Mouse (Mus musculus) mammary gland, adult 2 months (tissue): ENCODE measurements around the gene H2al1a. TPM values are rescaled to one million over a fixed set of nuclear protein-coding genes. Genes with fewer than 3 reads are reported as not detected.

Source experiments
- polyA plus RNA-seq: library from polyadenylated mRNA; depleted of rRNA; stranded (reverse); fragments of >200 nt; gene quantifications from 2 replicates; pipeline ENCODE4 v1.2.3, GENCODE M21; 2012; ENCODE audit warnings: low replicate concordance; rRNA removed

H2al1a gene
- not detected in 2 replicates for polyA plus RNA-seq

DNA sequence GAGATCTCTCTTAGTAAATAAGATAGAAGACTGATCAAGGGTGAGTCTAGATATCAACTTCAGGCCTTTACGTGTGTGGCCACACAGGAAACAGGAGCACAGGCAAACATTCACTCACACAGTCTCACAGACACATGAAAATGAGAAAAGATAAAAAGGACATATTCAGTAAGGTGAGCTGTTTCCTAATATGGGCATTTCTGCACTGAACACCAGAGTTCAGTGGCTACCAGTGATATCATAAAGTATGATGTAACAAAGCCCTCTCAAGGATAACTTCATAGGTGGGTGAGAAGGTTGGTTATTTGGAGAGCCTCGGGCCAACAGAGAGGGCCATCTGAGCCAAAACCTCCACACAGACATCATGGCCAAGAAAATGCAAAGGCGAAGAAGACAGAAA lies at the start of gene H2al1a:
Gene H2al1a (plus strand): TSS at position 301 of the 400 bp plus-strand sequence.

DNA sequence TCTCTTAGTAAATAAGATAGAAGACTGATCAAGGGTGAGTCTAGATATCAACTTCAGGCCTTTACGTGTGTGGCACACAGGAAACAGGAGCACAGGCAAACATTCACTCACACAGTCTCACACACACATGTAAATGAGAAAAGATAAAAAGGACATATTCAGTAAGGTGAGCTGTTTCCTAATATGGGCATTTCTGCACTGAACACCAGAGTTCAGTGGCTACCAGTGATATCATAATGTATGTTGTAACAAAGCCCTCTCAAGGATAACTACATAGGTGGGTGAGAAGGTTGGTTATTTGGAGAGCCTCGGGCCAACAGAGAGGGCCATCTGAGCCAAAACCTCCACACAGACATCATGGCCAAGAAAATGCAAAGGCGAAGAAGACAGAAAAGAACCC lies 3.1 kb downstream of the H2al1a start, which contains the start of gene H2al1b:
Gene H2al1b (plus strand): TSS at position 301 of the 400 bp plus-strand sequence.

GRCm38 (mm10) chrX:11305355-11305754 lies 6.3 kb downstream of the H2al1a start, which contains the start of gene H2al1c:
Gene H2al1c, plus strand, starts transcription at chrX:11305655.

DNA sequence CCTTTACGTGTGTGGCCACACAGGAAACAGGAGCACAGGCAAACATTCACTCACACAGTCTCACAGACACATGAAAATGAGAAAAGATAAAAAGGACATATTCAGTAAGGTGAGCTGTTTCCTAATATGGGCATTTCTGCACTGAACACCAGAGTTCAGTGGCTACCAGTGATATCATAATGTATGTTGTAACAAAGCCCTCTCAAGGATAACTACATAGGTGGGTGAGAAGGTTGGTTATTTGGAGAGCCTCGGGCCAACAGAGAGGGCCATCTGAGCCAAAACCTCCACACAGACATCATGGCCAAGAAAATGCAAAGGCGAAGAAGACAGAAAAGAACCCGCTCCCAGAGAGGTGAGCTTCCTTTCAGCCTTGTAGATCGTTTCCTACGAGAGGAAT lies 9.5 kb downstream of the H2al1a start, which contains the start of gene H2al1d:
Gene H2al1d (plus strand): TSS at position 301 of the 400 bp plus-strand sequence.

DNA sequence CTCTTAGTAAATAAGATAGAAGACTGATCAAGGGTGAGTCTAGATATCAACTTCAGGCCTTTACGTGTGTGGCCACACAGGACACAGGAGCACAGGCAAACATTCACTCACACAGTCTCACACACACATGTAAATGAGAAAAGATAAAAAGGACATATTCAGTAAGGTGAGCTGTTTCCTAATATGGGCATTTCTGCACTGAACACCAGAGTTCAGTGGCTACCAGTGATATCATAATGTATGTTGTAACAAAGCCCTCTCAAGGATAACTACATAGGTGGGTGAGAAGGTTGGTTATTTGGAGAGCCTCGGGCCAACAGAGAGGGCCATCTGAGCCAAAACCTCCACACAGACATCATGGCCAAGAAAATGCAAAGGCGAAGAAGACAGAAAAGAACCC lies 12.6 kb downstream of the H2al1a start, which contains the start of gene H2al1e:
Gene H2al1e (plus strand): TSS at position 301 of the 400 bp plus-strand sequence.

GRCm38 (mm10) chrX:11314858-11315257 lies 15.8 kb downstream of the H2al1a start, which contains the start of gene H2al1f:
Gene H2al1f, plus strand, starts transcription at chrX:11315158.

DNA sequence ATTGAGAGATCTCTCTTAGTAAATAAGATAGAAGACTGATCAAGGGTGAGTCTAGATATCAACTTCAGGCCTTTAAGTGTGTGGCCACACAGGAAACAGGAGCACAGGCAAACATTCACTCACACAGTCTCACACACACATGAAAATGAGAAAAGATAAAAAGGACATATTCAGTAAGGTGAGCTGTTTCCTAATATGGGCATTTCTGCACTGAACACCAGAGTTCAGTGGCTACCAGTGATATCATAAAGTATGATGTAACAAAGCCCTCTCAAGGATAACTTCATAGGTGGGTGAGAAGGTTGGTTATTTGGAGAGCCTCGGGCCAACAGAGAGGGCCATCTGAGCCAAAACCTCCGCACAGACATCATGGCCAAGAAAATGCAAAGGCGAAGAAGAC lies 18.9 kb downstream of the H2al1a start, which contains the start of gene H2al1g:
Gene H2al1g (plus strand): TSS at position 301 of the 400 bp plus-strand sequence.

GRCm38 (mm10) chrX:11321192-11321591 lies 22.1 kb downstream of the H2al1a start, which contains the start of gene H2al1h:
Gene H2al1h, plus strand, starts transcription at chrX:11321492.

DNA sequence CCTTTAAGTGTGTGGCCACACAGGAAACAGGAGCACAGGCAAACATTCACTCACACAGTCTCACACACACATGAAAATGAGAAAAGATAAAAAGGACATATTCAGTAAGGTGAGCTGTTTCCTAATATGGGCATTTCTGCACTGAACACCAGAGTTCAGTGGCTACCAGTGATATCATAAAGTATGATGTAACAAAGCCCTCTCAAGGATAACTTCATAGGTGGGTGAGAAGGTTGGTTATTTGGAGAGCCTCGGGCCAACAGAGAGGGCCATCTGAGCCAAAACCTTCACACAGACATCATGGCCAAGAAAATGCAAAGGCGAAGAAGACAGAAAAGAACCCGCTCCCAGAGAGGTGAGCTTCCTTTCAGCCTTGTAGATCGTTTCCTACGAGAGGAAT lies 25.3 kb downstream of the H2al1a start, which contains the start of gene H2al1i:
Gene H2al1i (plus strand): TSS at position 301 of the 400 bp plus-strand sequence.

DNA sequence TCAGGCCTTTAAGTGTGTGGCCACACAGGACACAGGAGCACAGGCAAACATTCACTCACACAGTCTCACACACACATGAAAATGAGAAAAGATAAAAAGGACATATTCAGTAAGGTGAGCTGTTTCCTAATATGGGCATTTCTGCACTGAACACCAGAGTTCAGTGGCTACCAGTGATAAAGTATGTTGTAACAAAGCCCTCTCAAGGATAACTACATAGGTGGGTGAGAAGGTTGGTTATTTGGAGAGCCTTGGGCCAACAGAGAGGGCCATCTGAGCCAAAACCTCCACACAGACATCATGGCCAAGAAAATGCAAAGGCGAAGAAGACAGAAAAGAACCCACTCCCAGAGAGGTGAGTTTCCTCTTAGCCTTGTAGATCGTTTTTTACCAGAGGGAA lies 28.5 kb downstream of the H2al1a start, which contains the start of gene H2al1j:
Gene H2al1j (plus strand): TSS at position 301 of the 400 bp plus-strand sequence.

Other genes with a start within 250 kb of the H2al1a start
- not detected in 2 replicates for gene H2al1b, start 3.2 kb downstream of the H2al1a start, polyA plus RNA-seq
- gene H2al1c, start 6.4 kb downstream of the H2al1a start, polyA plus RNA-seq, result not detected in 2 replicates
- gene H2al1d, start 9.6 kb downstream of the H2al1a start, polyA plus RNA-seq, result not detected in 2 replicates
- not detected in 2 replicates for gene H2al1e, start 12.7 kb downstream of the H2al1a start, polyA plus RNA-seq
- gene H2al1f, start 15.9 kb downstream of the H2al1a start, polyA plus RNA-seq, result not detected in 2 replicates
- not detected in 2 replicates for gene H2al1g, start 19.0 kb downstream of the H2al1a start, polyA plus RNA-seq
- gene H2al1h, start 22.2 kb downstream of the H2al1a start, polyA plus RNA-seq, result not detected in 2 replicates
- gene H2al1i, start 25.4 kb downstream of the H2al1a start, polyA plus RNA-seq, result not detected in 2 replicates
- not detected in 2 replicates for gene H2al1j, start 28.6 kb downstream of the H2al1a start, polyA plus RNA-seq